Mouse (Mus musculus) kidney, embryonic 15.5 days (tissue): ENCODE results near the gene Aak1. TPM values are rescaled to one million over a fixed set of nuclear protein-coding genes. Genes with fewer than 3 reads are reported as not detected.
A peak's percentile ranks its signal among the peaks of the same experiment; 100 is the strongest.

ENCODE experiments used
- ATAC-seq: fragments of 200-750 bp; cut with Nextera tagmentation; replicated peaks from 2 replicates; pipeline ENCODE4 v1.8.0; 2017; ENCODE audit warnings: moderate TSS enrichment; ENCODE audit not compliant: low FRiP score
- H3K27ac ChIP-seq: fragments of 300-500 bp; sonication (generic); 2 replicates; pipeline ENCODE4 v1.5.1; 2015; ENCODE audit warnings: mild to moderate bottlenecking, inconsistent platforms
- H3K27me3 ChIP-seq: fragments of 300-500 bp; sonication (generic); 2 replicates; pipeline ENCODE4 v1.6.1; 2015; ENCODE audit warnings: inconsistent platforms
- H3K36me3 ChIP-seq: fragments of 300-500 bp; sonication (generic); 2 replicates; pipeline ENCODE4 v1.6.1; 2015; ENCODE audit warnings: inconsistent platforms
- H3K4me1 ChIP-seq: fragments of 300-500 bp; sonication (generic); 2 replicates; pipeline ENCODE4 v1.6.1; 2015; ENCODE audit warnings: inconsistent platforms
- H3K4me2 ChIP-seq: fragments of 300-500 bp; sonication (generic); 2 replicates; pipeline ENCODE4 v1.6.1; 2015; ENCODE audit warnings: moderate library complexity, mild to moderate bottlenecking, inconsistent platforms
- H3K4me3 ChIP-seq: fragments of 300-500 bp; sonication (generic); replicated peaks from 2 replicates; pipeline ENCODE4 v1.5.1; 2015; ENCODE audit warnings: mild to moderate bottlenecking, inconsistent platforms
- H3K9ac ChIP-seq: fragments of 300-500 bp; sonication (generic); 2 replicates; pipeline ENCODE4 v1.6.1; 2015; ENCODE audit warnings: mild to moderate bottlenecking, inconsistent platforms
- H3K9me3 ChIP-seq: fragments of 300-500 bp; sonication (generic); replicated peaks from 2 replicates; pipeline ENCODE4 v1.6.1; 2016; ENCODE audit warnings: inconsistent platforms
- WGBS: fragments of 180-500 bp; shearing (Covaris S2); methylation state at CpG from one replicate; pipeline ENCODE4 v1.1.7; 2015; ENCODE audit warnings: mixed read lengths; 5-methylcytosine and 5-hydroxymethylcytosine counted together
- polyA plus RNA-seq: library from polyadenylated mRNA; unstranded; fragments of >200 nt; fragmentation: Nextera tagmentation; extraction: Ambion mirVana; gene quantifications from 2 replicates; pipeline ENCODE4 v1.2.1, GENCODE M21; 2015

Aak1 gene
- polyA plus RNA-seq, 1 experiment from 2014 or later: 13.5 TPM

DNA sequence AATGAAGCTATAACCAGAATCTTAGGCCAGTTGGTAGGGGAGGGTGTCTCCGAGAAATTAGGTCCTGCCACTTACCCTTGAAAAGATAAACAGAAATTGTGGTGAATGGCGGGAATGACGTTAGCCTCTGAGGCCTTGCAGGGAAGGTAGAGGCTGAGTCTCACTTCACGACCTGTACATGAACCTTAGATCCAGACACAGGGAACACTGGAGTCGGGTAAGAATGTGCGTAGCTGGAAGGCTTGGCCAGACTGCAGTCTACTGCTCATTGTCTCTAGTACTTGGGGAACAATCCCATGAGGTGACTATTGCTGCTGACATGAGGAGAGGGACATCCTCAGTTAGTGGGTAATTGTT lies 129.6 kb downstream of the Aak1 start:
- ATAC-seq: no peak
- Histone ChIP-seq H3K36me3 (peaks cover 38% of the 10 kb centered on the region), H3K4me2 (no peak overlapping the region), H3K4me1 (0 out of 2 replicates have a peak, but pooled peaks cover 4% of the 10 kb centered on the region), H3K27me3 (no peaks in the 10 kb centered on the region), H3K4me3 (no peak overlapping the region), H3K9me3 (no peaks in the 10 kb centered on the region), H3K27ac (peak overlapping the region; percentile 49), H3K9ac (no peak overlapping the region)
- 80% methylated on average over 6 of the region's 6 CpGs for WGBS

DNA sequence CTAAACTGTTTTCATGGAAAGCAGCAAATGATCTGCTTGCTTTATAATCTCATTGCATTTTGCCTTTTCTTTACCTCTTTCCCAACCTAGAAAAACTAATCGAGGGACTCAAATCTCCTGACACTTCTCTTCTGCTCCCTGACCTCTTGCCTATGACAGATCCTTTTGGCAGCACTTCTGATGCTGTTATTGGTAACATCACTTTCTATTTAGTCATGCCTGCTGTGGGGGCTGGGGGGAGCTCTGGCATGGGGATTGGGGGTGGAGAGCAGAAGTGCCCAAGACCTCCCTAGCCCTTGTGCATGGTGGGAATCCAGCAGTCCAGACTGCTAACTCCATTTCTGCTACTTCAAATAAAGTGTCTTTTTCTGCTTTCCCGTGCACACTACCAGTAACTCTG lies 131.9 kb downstream of the Aak1 start:
- H3K4me1 ChIP-seq: 0 out of 2 replicates have a peak, but pooled peaks cover 4% of the 10 kb centered on the region
- H3K36me3 ChIP-seq: peaks cover 33% of the 10 kb centered on the region
- H3K27me3 ChIP-seq: no peaks in the 10 kb centered on the region
- no peak overlapping the region for H3K9ac ChIP-seq
- ATAC-seq: no peak
- no peaks in the 10 kb centered on the region for H3K9me3 ChIP-seq
- no peak overlapping the region for H3K4me2 ChIP-seq
- H3K4me3 ChIP-seq: no peak overlapping the region
- WGBS: 80% methylated on average over 2 of the region's 2 CpGs
- no peak overlapping the region for H3K27ac ChIP-seq

DNA sequence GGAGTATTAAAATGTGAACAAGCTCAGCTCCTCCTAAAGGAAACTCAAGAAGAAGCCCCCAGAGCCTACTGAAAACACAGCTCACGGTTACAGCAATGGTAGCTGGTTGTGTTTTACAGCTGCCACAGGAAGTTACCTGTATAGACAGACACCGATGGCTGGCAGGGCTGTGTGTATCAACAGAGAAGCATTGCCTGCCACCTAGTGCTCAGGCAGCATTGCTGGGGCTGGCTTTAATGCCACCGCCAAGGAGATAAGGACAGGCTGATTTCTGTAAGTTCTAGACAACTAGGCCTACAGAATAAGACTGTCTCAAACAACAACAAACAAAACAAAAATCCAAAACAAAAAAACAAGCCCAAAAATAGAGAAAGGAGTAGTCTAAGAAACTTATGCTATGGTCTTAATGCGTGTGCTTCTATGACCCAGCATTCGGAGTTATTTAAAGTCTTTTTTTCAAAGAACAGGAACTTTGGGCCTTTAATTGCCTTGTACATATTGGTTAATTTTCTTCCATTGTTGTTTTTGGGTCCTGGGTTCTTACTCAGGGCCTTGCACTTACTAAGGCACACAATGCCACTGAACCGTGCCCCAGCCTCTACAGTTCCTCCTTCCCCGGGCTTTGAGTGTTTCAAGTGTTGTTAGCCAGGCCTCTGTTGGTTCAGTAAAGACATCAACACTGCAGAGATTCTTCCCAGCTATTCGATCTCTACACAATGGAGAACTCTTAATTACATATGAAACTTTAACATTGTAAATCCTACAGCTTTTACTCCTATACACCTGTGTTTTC lies 136.2 kb downstream of the Aak1 start:
- WGBS: 81% methylated on average over 8 of the region's 8 CpGs
- Histone ChIP-seq H3K9me3 (no peaks in the 10 kb centered on the region), H3K4me1 (no peaks in the 10 kb centered on the region), H3K27ac (no peak overlapping the region), H3K27me3 (no peaks in the 10 kb centered on the region), H3K4me2 (no peak overlapping the region), H3K4me3 (no peak overlapping the region), H3K9ac (no peak overlapping the region), H3K36me3 (peaks cover 28% of the 10 kb centered on the region)
- no peak for ATAC-seq

DNA sequence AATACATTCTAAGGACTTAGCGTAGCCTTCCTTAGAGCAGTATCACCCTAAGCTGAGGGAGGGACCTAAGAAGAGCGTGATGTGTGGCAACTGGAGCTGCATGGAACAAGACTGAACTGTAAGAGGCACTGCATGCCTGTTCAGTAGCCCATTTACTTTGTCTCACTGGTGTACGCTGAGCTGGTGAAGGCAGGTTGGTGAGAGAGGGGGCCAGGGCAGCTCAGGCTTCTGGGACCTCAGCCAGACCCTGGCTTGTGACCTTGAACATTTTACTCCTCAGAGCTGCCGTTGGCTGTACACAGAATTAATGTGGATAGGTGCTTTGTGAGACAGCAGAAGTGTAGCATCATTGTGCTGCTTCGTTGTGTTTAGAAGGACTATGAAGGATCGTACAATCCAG lies 140.3 kb downstream of the Aak1 start:
- Histone ChIP-seq H3K4me3 (no peak overlapping the region), H3K36me3 (peaks cover 20% of the 10 kb centered on the region), H3K4me1 (0 out of 2 replicates have a peak, but pooled peaks cover 2% of the 10 kb centered on the region), H3K9ac (no peak overlapping the region), H3K27ac (no peak overlapping the region), H3K4me2 (no peak overlapping the region), H3K9me3 (no peaks in the 10 kb centered on the region), H3K27me3 (no peaks in the 10 kb centered on the region)
- ATAC-seq: no peak
- 89% methylated on average over 6 of the region's 6 CpGs for WGBS

DNA sequence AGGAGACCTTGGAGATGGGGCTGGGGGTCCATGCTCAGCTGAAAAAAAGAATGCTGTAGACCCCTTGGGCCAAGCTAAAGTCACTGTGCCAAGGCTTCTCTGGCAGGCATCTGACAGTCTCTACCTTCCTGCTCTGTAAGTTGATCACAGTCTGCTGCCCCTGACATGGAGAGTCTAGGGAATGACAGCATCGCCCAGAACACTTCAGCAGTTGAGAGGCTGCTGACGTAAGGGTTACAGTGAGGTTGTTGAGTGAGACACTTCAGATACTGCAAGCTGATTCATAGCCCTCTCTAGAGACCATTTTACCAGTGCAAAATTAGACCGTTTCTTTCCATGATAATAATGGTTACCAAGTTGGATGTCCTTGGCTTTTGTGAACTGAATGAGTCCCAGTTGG lies 141.7 kb downstream of the Aak1 start:
- H3K4me2 ChIP-seq: no peak overlapping the region
- H3K27me3 ChIP-seq: no peaks in the 10 kb centered on the region
- no peak for ATAC-seq
- peaks cover 23% of the 10 kb centered on the region for H3K36me3 ChIP-seq
- WGBS: 76% methylated on average over 3 of the region's 3 CpGs
- H3K4me1 ChIP-seq: 0 out of 2 replicates have a peak, but pooled peaks cover 3% of the 10 kb centered on the region
- no peak overlapping the region for H3K4me3 ChIP-seq
- H3K9me3 ChIP-seq: no peaks in the 10 kb centered on the region
- H3K27ac ChIP-seq: no peak overlapping the region
- H3K9ac ChIP-seq: no peak overlapping the region

DNA sequence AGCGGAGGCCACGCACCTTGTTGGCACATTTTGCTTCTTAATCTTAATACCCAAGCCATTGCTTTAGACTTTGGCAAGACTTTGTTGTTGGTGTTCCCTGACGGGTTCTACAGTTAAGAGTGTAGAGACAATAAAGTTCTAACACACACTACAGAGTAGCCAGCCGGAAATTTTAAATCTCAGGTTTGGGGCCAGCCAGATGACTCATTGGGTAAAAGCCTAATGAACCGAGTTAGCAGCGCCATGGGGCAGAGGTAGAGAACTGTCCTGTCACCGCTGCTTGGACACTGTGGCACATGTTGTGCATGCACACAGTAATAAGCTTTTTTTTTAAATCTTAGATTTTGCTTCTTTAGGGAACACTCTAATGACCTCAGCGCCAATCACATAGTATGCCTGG lies 143.0 kb downstream of the Aak1 start:
- Histone ChIP-seq H3K4me2 (no peak overlapping the region), H3K36me3 (peaks cover 31% of the 10 kb centered on the region), H3K4me3 (no peak overlapping the region), H3K9me3 (no peaks in the 10 kb centered on the region), H3K4me1 (0 out of 2 replicates have a peak, but pooled peaks cover 3% of the 10 kb centered on the region), H3K27ac (no peak overlapping the region), H3K27me3 (no peaks in the 10 kb centered on the region), H3K9ac (no peak overlapping the region)
- no peak for ATAC-seq
- 86% methylated on average over 8 of the region's 8 CpGs for WGBS

DNA sequence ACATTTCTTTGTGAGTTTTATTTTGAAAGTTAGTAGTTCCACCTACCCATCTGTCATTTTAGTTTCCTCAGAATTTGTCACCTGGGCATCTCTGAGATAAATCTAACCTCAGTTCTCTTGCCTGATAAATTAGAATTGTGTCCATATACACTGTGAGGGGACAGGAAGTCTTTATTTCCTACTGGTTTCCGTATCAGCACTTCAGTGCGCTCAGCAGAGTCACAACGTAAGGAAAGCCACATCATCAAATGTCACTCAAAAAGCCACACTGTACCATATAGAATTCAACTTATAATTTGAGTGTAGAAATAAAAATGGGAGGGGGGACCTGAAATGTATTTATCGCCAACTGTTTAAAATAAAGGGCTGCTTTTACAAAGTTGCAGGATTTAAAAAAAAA lies 144.9 kb downstream of the Aak1 start:
- Histone ChIP-seq H3K9ac (no peak overlapping the region), H3K4me3 (no peak overlapping the region), H3K27ac (no peak overlapping the region), H3K36me3 (peaks cover 44% of the 10 kb centered on the region), H3K4me2 (no peak overlapping the region), H3K27me3 (no peaks in the 10 kb centered on the region), H3K4me1 (0 out of 2 replicates have a peak, but pooled peaks cover 3% of the 10 kb centered on the region), H3K9me3 (no peaks in the 10 kb centered on the region)
- WGBS: 81% methylated on average over 4 of the region's 4 CpGs
- ATAC-seq: no peak

DNA sequence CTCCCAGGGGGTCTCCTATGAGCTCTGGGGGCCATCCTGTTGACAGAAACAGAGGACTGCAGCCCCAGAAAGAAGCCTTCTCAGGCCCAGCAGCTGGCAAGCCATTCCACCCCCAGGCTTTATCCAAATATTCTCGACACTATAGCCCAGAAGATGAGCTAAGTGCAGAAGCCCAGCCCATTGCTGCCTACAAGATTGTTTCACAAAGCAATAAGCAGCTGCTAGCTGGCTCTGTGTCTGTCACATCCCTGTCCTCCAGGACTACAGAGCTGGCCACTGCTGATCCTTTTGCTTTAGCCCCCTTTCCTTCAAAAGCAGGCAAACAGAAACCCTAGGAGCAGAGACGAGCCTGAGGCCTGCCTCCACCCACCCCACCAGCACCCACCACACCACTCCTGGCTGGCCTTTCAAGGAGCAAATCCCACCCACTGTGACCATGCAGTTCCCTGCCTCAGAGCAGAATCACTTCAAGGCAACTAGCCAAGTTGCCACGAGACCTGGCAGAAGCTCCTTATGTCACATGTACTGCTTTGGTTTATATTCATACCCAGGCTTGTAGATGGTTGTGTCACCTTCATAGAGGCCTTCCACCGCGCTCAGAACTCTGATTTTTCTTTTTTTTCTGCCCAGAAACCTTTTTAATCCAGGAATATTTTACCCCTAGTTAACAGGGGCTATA lies 147.5 kb downstream of the Aak1 start:
- no peaks in the 10 kb centered on the region for H3K27me3 ChIP-seq
- 85% methylated on average over 5 of the region's 5 CpGs for WGBS
- no peak overlapping the region for H3K4me2 ChIP-seq
- H3K9me3 ChIP-seq: no peaks in the 10 kb centered on the region
- H3K4me1 ChIP-seq: 0 out of 2 replicates have a peak, but pooled peaks cover 3% of the 10 kb centered on the region
- no peak overlapping the region for H3K27ac ChIP-seq
- ATAC-seq: no peak
- H3K36me3 ChIP-seq: peaks cover 41% of the 10 kb centered on the region
- H3K9ac ChIP-seq: no peak overlapping the region
- no peak overlapping the region for H3K4me3 ChIP-seq

DNA sequence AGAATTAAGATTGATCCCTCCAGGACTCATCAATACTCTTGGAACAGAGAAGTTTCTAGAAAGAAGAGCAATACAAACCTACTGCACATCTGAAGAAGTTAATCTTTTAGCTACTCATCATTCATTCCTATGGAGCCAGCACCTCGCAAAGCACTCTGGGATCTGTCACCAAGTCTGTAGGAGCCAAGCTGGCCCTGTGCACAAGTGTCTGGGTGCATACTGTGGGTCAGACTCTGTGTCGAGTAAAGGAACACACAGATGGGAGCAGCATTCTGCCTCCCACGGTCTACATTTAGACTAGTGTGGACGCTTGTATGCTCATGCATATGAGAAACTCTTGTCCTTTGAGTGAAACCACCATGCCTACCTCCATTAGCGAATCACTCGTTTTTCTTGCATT lies 148.0 kb downstream of the Aak1 start:
- no peak for ATAC-seq
- no peaks in the 10 kb centered on the region for H3K9me3 ChIP-seq
- H3K4me2 ChIP-seq: no peak overlapping the region
- H3K27me3 ChIP-seq: no peaks in the 10 kb centered on the region
- H3K27ac ChIP-seq: no peak overlapping the region
- H3K4me3 ChIP-seq: no peak overlapping the region
- peaks cover 41% of the 10 kb centered on the region for H3K36me3 ChIP-seq
- 88% methylated on average over 6 of the region's 6 CpGs for WGBS
- H3K9ac ChIP-seq: no peak overlapping the region
- 0 out of 2 replicates have a peak, but pooled peaks cover 3% of the 10 kb centered on the region for H3K4me1 ChIP-seq

DNA sequence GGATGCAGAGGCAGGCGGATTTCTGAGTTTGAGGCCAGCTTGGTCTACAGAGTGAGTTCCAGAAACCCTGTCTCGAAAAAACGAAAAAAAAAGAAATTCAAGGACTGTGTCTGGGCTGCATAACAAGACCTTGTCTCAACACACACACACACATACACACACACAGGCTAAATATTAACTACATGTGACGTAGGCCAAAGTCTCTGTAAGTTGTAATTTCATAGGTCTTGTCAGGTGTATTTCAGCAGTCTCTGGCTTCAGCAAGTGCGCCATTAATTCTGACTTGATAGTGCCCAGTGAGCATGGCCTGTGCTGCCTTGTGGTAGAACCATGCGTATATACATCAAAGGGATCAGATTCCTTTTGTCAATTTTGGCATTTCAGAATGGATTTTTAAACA lies 152.7 kb downstream of the Aak1 start:
- no peak for ATAC-seq
- 91% methylated on average over 6 of the region's 6 CpGs for WGBS

DNA sequence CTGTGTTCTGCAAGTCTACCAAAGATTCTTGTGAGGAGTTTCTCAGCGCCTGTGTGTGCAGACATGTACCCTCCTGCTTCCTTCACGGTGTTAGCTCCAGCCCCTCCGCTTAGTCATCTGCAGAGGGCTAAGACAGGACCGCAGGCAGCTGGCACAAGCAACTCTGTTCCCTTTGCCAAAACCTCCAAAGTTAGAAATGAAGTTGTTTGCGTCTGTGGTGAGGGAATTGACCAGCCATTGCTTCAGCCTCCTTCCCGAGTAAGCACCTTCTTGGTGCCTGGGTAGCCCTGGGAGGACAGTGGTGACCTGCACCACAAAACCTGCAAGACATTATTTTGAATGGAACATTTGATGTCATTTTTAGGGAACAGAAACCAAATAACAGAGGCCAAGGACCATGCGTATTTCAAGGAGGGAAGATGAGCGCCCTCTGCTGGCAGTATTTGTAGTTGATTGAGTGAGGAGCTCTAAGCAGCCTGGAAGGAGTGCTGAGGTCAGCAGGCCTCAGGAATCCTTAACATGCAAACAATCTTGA lies 153.3 kb downstream of the Aak1 start:
- H3K9me3 ChIP-seq: no peaks in the 10 kb centered on the region
- no peak overlapping the region for H3K9ac ChIP-seq
- H3K4me3 ChIP-seq: no peak overlapping the region
- peaks cover 4% of the 10 kb centered on the region; the same call in 1 of the 2 replicates for H3K4me1 ChIP-seq
- peaks cover 19% of the 10 kb centered on the region for H3K36me3 ChIP-seq
- H3K27me3 ChIP-seq: no peaks in the 10 kb centered on the region
- peak overlapping the region; percentile 65 for H3K27ac ChIP-seq
- WGBS: 55% methylated on average over 8 of the region's 8 CpGs
- peak; percentile 49; the same call in 1 of the 2 replicates for ATAC-seq
- H3K4me2 ChIP-seq: no peak overlapping the region

More for the DNA sequence above, 152.7 kb downstream of the Aak1 start:
- Histone ChIP-seq H3K4me1 (peaks cover 4% of the 10 kb centered on the region; the same call in 1 of the 2 replicates), H3K27ac (peak overlapping the region; percentile 65), H3K4me2 (no peak overlapping the region), H3K4me3 (no peak overlapping the region), H3K9me3 (no peaks in the 10 kb centered on the region), H3K36me3 (peaks cover 25% of the 10 kb centered on the region), H3K9ac (no peak overlapping the region), H3K27me3 (no peaks in the 10 kb centered on the region)

DNA sequence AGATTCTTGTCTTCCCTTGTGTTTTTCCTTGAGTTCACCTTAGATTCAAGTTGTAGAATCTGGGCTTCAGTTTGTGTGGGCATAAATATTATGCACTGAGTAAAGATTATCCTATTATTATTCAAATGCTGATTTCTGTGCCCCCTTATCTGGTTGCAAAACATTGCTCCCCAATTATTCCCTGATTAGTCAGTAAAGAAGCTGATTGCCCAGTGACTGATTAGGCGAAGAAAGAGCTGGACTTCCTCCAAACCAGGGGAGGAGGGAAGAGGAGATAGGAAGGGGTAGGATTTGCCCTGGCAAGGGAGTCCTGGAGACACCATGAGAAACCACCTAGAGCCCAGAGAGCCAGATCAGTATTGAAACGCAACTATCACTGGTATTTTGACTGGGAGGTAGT lies 154.8 kb downstream of the Aak1 start:
- peaks cover 6% of the 10 kb centered on the region for H3K4me1 ChIP-seq
- H3K9me3 ChIP-seq: no peaks in the 10 kb centered on the region
- no peaks in the 10 kb centered on the region for H3K27me3 ChIP-seq
- no peak overlapping the region for H3K4me3 ChIP-seq
- H3K27ac ChIP-seq: no peak overlapping the region
- H3K9ac ChIP-seq: no peak overlapping the region
- H3K36me3 ChIP-seq: peaks cover 4% of the 10 kb centered on the region
- no peak for ATAC-seq
- no peak overlapping the region for H3K4me2 ChIP-seq
- WGBS: 81% methylated on average over 2 of the region's 2 CpGs
